ENCODE assay signal across 36 mouse cellular contexts in genomic region chr1:181456911-181457310, GRCm38 (mm10). TPM values are rescaled to one million over a fixed set of nuclear protein-coding genes. Genes with fewer than 3 reads are reported as not detected.
"Had no signal": no experiment of that assay in that cellular context is flagged by ENCODE, and none has a peak within 500 bp of the region (broad histone marks: within the 10 kb centered on the region; RNA-seq: fewer than 3 reads in every experiment).

No protein-coding gene starts in this region.

- ATAC-seq: forebrain, embryonic 13.5 days; forebrain, embryonic 14.5 days; forebrain, embryonic 15.5 days; forebrain, embryonic 16.5 days; forebrain, postnatal 0 days had no signal

- H3K27me3 ChIP-seq: embryonic facial prominence, embryonic 12.5 days; embryonic facial prominence, embryonic 13.5 days; embryonic facial prominence, embryonic 15.5 days; forebrain, embryonic 12.5 days; forebrain, embryonic 13.5 days; forebrain, embryonic 15.5 days had no signal

- H3K9ac ChIP-seq: embryonic facial prominence, embryonic 12.5 days; embryonic facial prominence, embryonic 13.5 days; embryonic facial prominence, embryonic 15.5 days; forebrain, embryonic 12.5 days; forebrain, embryonic 13.5 days; forebrain, embryonic 15.5 days; forebrain, postnatal 0 days had no signal

- H3K4me2 ChIP-seq: embryonic facial prominence, embryonic 12.5 days; embryonic facial prominence, embryonic 13.5 days; embryonic facial prominence, embryonic 15.5 days; forebrain, embryonic 12.5 days; forebrain, embryonic 13.5 days; forebrain, embryonic 15.5 days had no signal

- DNase-seq: cerebellum, adult 2 months; cerebellum, adult 8-10 months; cerebellum, adult 9-10 months; cerebellum, adult 9-11 months; cerebellum, postnatal 10 days; cerebellum, postnatal 14 days; cerebellum, postnatal 25 days; cerebellum, postnatal 36 days; embryo, embryonic 11 days; forebrain, postnatal 0 days; gastrocnemius, adult 2 months; gastrocnemius, postnatal 10 days; gastrocnemius, postnatal 14 days; gastrocnemius, postnatal 25 days; gastrocnemius, postnatal 36 days; heart, adult 11 months; heart, adult 18-20 months; heart, adult 2 months had no signal

- H3K9me3 ChIP-seq: embryonic facial prominence, embryonic 10.5 days; embryonic facial prominence, embryonic 12.5 days; embryonic facial prominence, embryonic 13.5 days; embryonic facial prominence, embryonic 15.5 days; forebrain, embryonic 10.5 days; forebrain, embryonic 12.5 days; forebrain, embryonic 13.5 days; forebrain, embryonic 15.5 days had no signal

- H3K4me3 ChIP-seq: embryonic facial prominence, embryonic 10.5 days; embryonic facial prominence, embryonic 12.5 days; embryonic facial prominence, embryonic 13.5 days; embryonic facial prominence, embryonic 15.5 days; erythroblast, embryonic 14.5 days; forebrain, embryonic 10.5 days; forebrain, embryonic 12.5 days; forebrain, embryonic 13.5 days; forebrain, embryonic 15.5 days; gastrocnemius, adult 2 months; heart, adult 2 months had no signal

- H3K36me3 ChIP-seq: embryonic facial prominence, embryonic 10.5 days; embryonic facial prominence, embryonic 12.5 days; embryonic facial prominence, embryonic 13.5 days; embryonic facial prominence, embryonic 15.5 days; forebrain, embryonic 10.5 days; forebrain, embryonic 12.5 days; forebrain, embryonic 15.5 days had no signal

- H3K27ac ChIP-seq: embryonic facial prominence, embryonic 10.5 days; embryonic facial prominence, embryonic 12.5 days; embryonic facial prominence, embryonic 13.5 days; embryonic facial prominence, embryonic 15.5 days; forebrain, embryonic 10.5 days; forebrain, embryonic 12.5 days; forebrain, embryonic 13.5 days; forebrain, embryonic 15.5 days; gastrocnemius, adult 2 months; heart, adult 2 months had no signal

- H3K4me1 ChIP-seq: embryonic facial prominence, embryonic 12.5 days; forebrain, embryonic 10.5 days; forebrain, embryonic 12.5 days; forebrain, embryonic 13.5 days had no signal

RNA-seq across cellular contexts. Expression of gene Ccdc121, which starts 54.3 kb away (rescaled TPM):
- total RNA-seq: common myeloid progenitor, adult 5-6 weeks; gastrocnemius, adult 18-20 months; gastrocnemius, adult 2 months; gastrocnemius, adult 8-10 months; gastrocnemius, postnatal 10 days; gastrocnemius, postnatal 14 days; gastrocnemius, postnatal 25 days; gastrocnemius, postnatal 36 days; gastrocnemius, postnatal 4 days; granulocyte monocyte progenitor cell, adult 5-6 weeks; heart, adult 18-20 months; heart, adult 2 months had no signal
- polyA plus RNA-seq: embryonic facial prominence, embryonic 11.5 days; embryonic facial prominence, embryonic 13.5 days; erythroblast, embryonic 14.5 days; forebrain, embryonic 10.5 days; forebrain, embryonic 11.5 days; forebrain, embryonic 12.5 days; forebrain, embryonic 13.5 days; forebrain, embryonic 16.5 days had no signal
